Comparison of ENCODE assay signal across 9 mouse cellular contexts in genomic region chr2:170116704-170117281, GRCm38 (mm10). TPM values are rescaled to one million over a fixed set of nuclear protein-coding genes. Genes with fewer than 3 reads are reported as not detected.
DNase-seq lines count a peak whose midpoint lies in the region; ATAC-seq lines count a peak whose summit lies in the region.
"Had no signal": no experiment of that assay in that cellular context is flagged by ENCODE, and none has a peak within 500 bp of the region (broad histone marks: within the 10 kb centered on the region; RNA-seq: fewer than 3 reads in every experiment).

No protein-coding gene starts in this region.

- H3K4me3 ChIP-seq in embryonic facial prominence, embryonic 14.5 days (ENCODE audit: low read depth, low read length): no peak overlapping the region

- no peak overlapping the region for H3K9ac ChIP-seq in embryonic facial prominence, embryonic 14.5 days (ENCODE audit: low read depth, low read length)

- peak; percentile 70 to 94 for DNase-seq in adrenal gland, adult (ENCODE audit: inconsistent age in 2 of 2, low spot score in 1 of 2)
- DNase-seq in adrenal gland, adult 8-10 months: no peak
- DNase-seq in adrenal gland, postnatal 14 days: peak; percentile 79
- DNase-seq in embryonic facial prominence, embryonic 14.5 days (ENCODE audit: low spot score): peak; percentile 85
- DNase-seq in heart, postnatal 36 days: peak; percentile 70 to 78
- DNase-seq in layer of hippocampus, postnatal 25 days (ENCODE audit: extremely low spot score in 1 of 2, low spot score in 1 of 2): peak; percentile 64 to 75
- DNase-seq in lung, postnatal 14 days: peak; percentile 77
- DNase-seq in right cerebral cortex, postnatal 14 days: peak; percentile 48

- 41% methylated on average over 4 of the region's 4 CpGs for WGBS in embryonic facial prominence, embryonic 14.5 days

- no peaks in the 10 kb centered on the region for H3K4me1 ChIP-seq in embryonic facial prominence, embryonic 14.5 days (ENCODE audit: control insufficient read depth, insufficient read depth, low read length)

- H3K27ac ChIP-seq in embryonic facial prominence, embryonic 14.5 days (replicated peaks; ENCODE audit: low read depth, low read length): peak overlapping the region; percentile 44; the same call in 1 of the 2 replicates
- H3K27ac ChIP-seq: macrophage had no signal

- H3K4me2 ChIP-seq in embryonic facial prominence, embryonic 14.5 days (ENCODE audit: low read depth, low read length): no peak overlapping the region

- ATAC-seq in embryonic facial prominence, embryonic 14.5 days (ENCODE audit: low read depth): peak; percentile 22; the same call in 1 of the 2 replicates

- H3K36me3 ChIP-seq in embryonic facial prominence, embryonic 14.5 days (ENCODE audit: control insufficient read depth, insufficient read depth, low read length): peaks cover 89% of the 10 kb centered on the region

- intact Hi-C loops in heart, postnatal 36 days (cut with DNase I): loop anchor here (1.0 to 10.0 kb wide), 7 partner anchors 39 to 398 kb away; no protein-coding TSS in a partner anchor

- H3K27me3 ChIP-seq in embryonic facial prominence, embryonic 14.5 days (replicated peaks; ENCODE audit: control insufficient read depth, insufficient read depth, low read length): no peaks in the 10 kb centered on the region

- no peaks in the 10 kb centered on the region for H3K9me3 ChIP-seq in embryonic facial prominence, embryonic 14.5 days (ENCODE audit: control insufficient read depth, low read length)

RNA-seq across cellular contexts. Expression of gene Zfp217, which starts 31.1 kb away (rescaled TPM):
- total RNA-seq in adrenal gland, adult 8-10 months (2022): 10 to 100 TPM; 23.0 to 38.9 (median 32.6) TPM
- 28.6 and 32.6 TPM in 2 replicates for total RNA-seq in adrenal gland, postnatal 14 days (2021)
- 3.6 and 3.9 TPM in 2 replicates for polyA plus RNA-seq in embryonic facial prominence, embryonic 14.5 days (2014; fragmentation: Nextera tagmentation; extraction: Ambion mirVana)
- 10 to 100 TPM; 11.2 to 13.0 TPM for total RNA-seq in heart, postnatal 36 days (2021)
- 1 to 10 TPM; 2.6 to 5.4 TPM for total RNA-seq in layer of hippocampus, postnatal 25 days (2021)
